Mouse (Mus musculus): ENCODE measurements around the gene Zglp1. TPM values are rescaled to one million over a fixed set of nuclear protein-coding genes. Genes with fewer than 3 reads are reported as not detected.
"Not testable (repeated sequence)": the region's sequence is repeated elsewhere in the genome, so short reads cannot be mapped to it uniquely, and the experiment has no call there.

Gene Zglp1
- polyA plus RNA-seq, 1 experiment = not detected

GRCm38 (mm10) chr9:21081127-21081526 lies 14.2 kb upstream of the Zglp1 start:
- no peaks in the 10 kb centered on the region for H3K4me1 ChIP-seq (ENCODE audit: control insufficient read depth, insufficient read depth, low read length)
- no peak overlapping the region for H3K27ac ChIP-seq (ENCODE audit: control insufficient read depth, insufficient read depth, low read depth, low read length, poor library complexity)
- 90% methylated on average over 9 of the region's 9 CpGs for WGBS
- TF ChIP-seq CTCF (IDR thresholded peaks at IDR 0.05; ENCODE audit: control insufficient read depth, insufficient read depth, low read length) (no peak), POLR2A (IDR thresholded peaks at IDR 0.05; ENCODE audit: borderline replicate concordance, control insufficient read depth, low read depth, low read length) (no peak)
- no peak overlapping the region for H3K4me3 ChIP-seq (replicated peaks; ENCODE audit: control insufficient read depth, low read depth, low read length)

- WGBS = 92% methylated on average over 3 of the region's 3 CpGs
- H3K4me3 ChIP-seq (replicated peaks; ENCODE audit: control insufficient read depth, low read depth, low read length) = no peak overlapping the region
- no peak overlapping the region for H3K27ac ChIP-seq (ENCODE audit: control insufficient read depth, insufficient read depth, low read depth, low read length, poor library complexity)
- TF ChIP-seq CTCF (IDR thresholded peaks at IDR 0.05; ENCODE audit: control insufficient read depth, insufficient read depth, low read length) (no peak), POLR2A (IDR thresholded peaks at IDR 0.05; ENCODE audit: borderline replicate concordance, control insufficient read depth, low read depth, low read length) (no peak)
- H3K4me1 ChIP-seq (ENCODE audit: control insufficient read depth, insufficient read depth, low read length) = no peaks in the 10 kb centered on the region; the same call in 1 of the 2 replicates
Measured at GRCm38 (mm10) chr9:21075625-21076024, 8.7 kb upstream of the Zglp1 start.

GRCm38 (mm10) chr9:21074173-21074572 lies 7.3 kb upstream of the Zglp1 start:
- no peak for TF ChIP-seq CTCF (IDR thresholded peaks at IDR 0.05; ENCODE audit: control insufficient read depth, insufficient read depth, low read length)
- no peak for TF ChIP-seq POLR2A (IDR thresholded peaks at IDR 0.05; ENCODE audit: borderline replicate concordance, control insufficient read depth, low read depth, low read length)
- Histone ChIP-seq H3K4me3 (replicated peaks; ENCODE audit: control insufficient read depth, low read depth, low read length) (no peak overlapping the region), H3K4me1 (ENCODE audit: control insufficient read depth, insufficient read depth, low read length) (no peaks in the 10 kb centered on the region; the same call in 1 of the 2 replicates), H3K27ac (ENCODE audit: control insufficient read depth, insufficient read depth, low read depth, low read length, poor library complexity) (no peak overlapping the region)
- WGBS = 48% methylated on average over 1 of the region's 1 CpGs

GRCm38 (mm10) chr9:21073044-21073840 lies 6.3 kb upstream of the Zglp1 start, which contains the start of the genes Gm49373 and Fdx1l:
Gene Gm49373, minus strand, starts transcription at chr9:21073096.
Gene Fdx1l, minus strand, starts transcription at chr9:21073614.
- no peak for TF ChIP-seq CTCF (IDR thresholded peaks at IDR 0.05; ENCODE audit: control insufficient read depth, insufficient read depth, low read length)
- peak; percentile 68; the same call in 1 of the 2 replicates for TF ChIP-seq POLR2A (IDR thresholded peaks at IDR 0.05; ENCODE audit: borderline replicate concordance, control insufficient read depth, low read depth, low read length)
- under 1% methylated on average over 58 of the region's 58 CpGs for WGBS

GRCm38 (mm10) chr9:21072641-21073040 lies 5.7 kb upstream of the Zglp1 start:
- WGBS = 5% methylated on average over 4 of the region's 4 CpGs
- no peaks in the 10 kb centered on the region; the same call in 1 of the 2 replicates for H3K4me1 ChIP-seq (ENCODE audit: control insufficient read depth, insufficient read depth, low read length)
- H3K27ac ChIP-seq (ENCODE audit: control insufficient read depth, insufficient read depth, low read depth, low read length, poor library complexity) = no peak overlapping the region

More at GRCm38 (mm10) chr9:21073044-21073840, 6.3 kb upstream of the Zglp1 start, which contains the start of the genes Gm49373 and Fdx1l:
- H3K4me1 ChIP-seq (ENCODE audit: control insufficient read depth, insufficient read depth, low read length) = no peaks in the 10 kb centered on the region; the same call in 1 of the 2 replicates
- H3K27ac ChIP-seq (ENCODE audit: control insufficient read depth, insufficient read depth, low read depth, low read length, poor library complexity) = peak within 1 kb of the TSS; percentile 19; the same call in 1 of the 2 replicates
- H3K4me3 ChIP-seq (replicated peaks; ENCODE audit: control insufficient read depth, low read depth, low read length) = peak within 1 kb of the TSS; percentile 89

GRCm38 (mm10) chr9:21062928-21063327 lies 4.0 kb downstream of the Zglp1 start:
- 92% methylated on average over 2 of the region's 2 CpGs for WGBS
- Histone ChIP-seq H3K27ac (ENCODE audit: control insufficient read depth, insufficient read depth, low read depth, low read length, poor library complexity) (no peak overlapping the region), H3K4me1 (ENCODE audit: control insufficient read depth, insufficient read depth, low read length) (no peaks in the 10 kb centered on the region), H3K4me3 (replicated peaks; ENCODE audit: control insufficient read depth, low read depth, low read length) (no peak overlapping the region)
- TF ChIP-seq CTCF (IDR thresholded peaks at IDR 0.05; ENCODE audit: control insufficient read depth, insufficient read depth, low read length) = no peak
- TF ChIP-seq POLR2A (IDR thresholded peaks at IDR 0.05; ENCODE audit: borderline replicate concordance, control insufficient read depth, low read depth, low read length) = no peak

More at GRCm38 (mm10) chr9:21072641-21073040, 5.7 kb upstream of the Zglp1 start:
- peak overlapping the region; percentile 89 for H3K4me3 ChIP-seq (replicated peaks; ENCODE audit: control insufficient read depth, low read depth, low read length)
- TF ChIP-seq CTCF (IDR thresholded peaks at IDR 0.05; ENCODE audit: control insufficient read depth, insufficient read depth, low read length) (no peak), POLR2A (IDR thresholded peaks at IDR 0.05; ENCODE audit: borderline replicate concordance, control insufficient read depth, low read depth, low read length) (no peak)

- no peak for TF ChIP-seq CTCF (IDR thresholded peaks at IDR 0.05; ENCODE audit: control insufficient read depth, insufficient read depth, low read length)
- no peak for TF ChIP-seq POLR2A (IDR thresholded peaks at IDR 0.05; ENCODE audit: borderline replicate concordance, control insufficient read depth, low read depth, low read length)
- Histone ChIP-seq H3K4me1 (ENCODE audit: control insufficient read depth, insufficient read depth, low read length) (no peaks in the 10 kb centered on the region), H3K4me3 (replicated peaks; ENCODE audit: control insufficient read depth, low read depth, low read length) (no peak overlapping the region), H3K27ac (ENCODE audit: control insufficient read depth, insufficient read depth, low read depth, low read length, poor library complexity) (no peak overlapping the region)
- 55% methylated on average over 10 of the region's 10 CpGs for WGBS
Measured at GRCm38 (mm10) chr9:21051578-21051977, 15.3 kb downstream of the Zglp1 start.

- Histone ChIP-seq H3K4me1 (ENCODE audit: control insufficient read depth, insufficient read depth, low read length) (no peaks in the 10 kb centered on the region), H3K4me3 (replicated peaks; ENCODE audit: control insufficient read depth, low read depth, low read length) (no peak overlapping the region), H3K27ac (ENCODE audit: control insufficient read depth, insufficient read depth, low read depth, low read length, poor library complexity) (no peak overlapping the region)
- WGBS = 70% methylated on average over 3 of the region's 3 CpGs
- no peak for TF ChIP-seq CTCF (IDR thresholded peaks at IDR 0.05; ENCODE audit: control insufficient read depth, insufficient read depth, low read length)
- TF ChIP-seq POLR2A (IDR thresholded peaks at IDR 0.05; ENCODE audit: borderline replicate concordance, control insufficient read depth, low read depth, low read length) = no peak
Measured at GRCm38 (mm10) chr9:21045235-21045634, 21.7 kb downstream of the Zglp1 start.

- WGBS = 68% methylated on average over 1 of the region's 1 CpGs
- not testable (repeated sequence) for H3K27ac ChIP-seq (ENCODE audit: control insufficient read depth, insufficient read depth, low read depth, low read length, poor library complexity); H3K4me1 ChIP-seq (ENCODE audit: control insufficient read depth, insufficient read depth, low read length); H3K4me3 ChIP-seq (replicated peaks; ENCODE audit: control insufficient read depth, low read depth, low read length)
Measured at GRCm38 (mm10) chr9:21044785-21045184, 22.1 kb downstream of the Zglp1 start.
